ENCODE assay signal across 14 mouse cellular contexts in genomic region chr7:136427164-136427563, GRCm38 (mm10).
A peak's percentile ranks its signal among the peaks of the same experiment; 100 is the strongest.
DNase-seq lines count a peak whose midpoint lies in the region; ATAC-seq and TF ChIP-seq lines count a peak whose summit lies in the region.
"Had no signal": no experiment of that assay in that cellular context is flagged by ENCODE, and none has a peak within 500 bp of the region (broad histone marks: within the 10 kb centered on the region; RNA-seq: fewer than 3 reads in every experiment).

No protein-coding gene starts in this region.

- 75% methylated on average over 4 of the region's 4 CpGs for WGBS in kidney, postnatal 0 days
- WGBS in neural tube, embryonic 15.5 days: 79% methylated on average over 4 of the region's 4 CpGs
- 59% methylated on average over 4 of the region's 4 CpGs for WGBS in small intestine, adult 2 months

- no peak for ATAC-seq in kidney, postnatal 0 days (replicated peaks; ENCODE audit: low FRiP score, low read depth)
- ATAC-seq in neural tube, embryonic 15.5 days (ENCODE audit: low FRiP score): no peak
- ATAC-seq: activated CD4-positive, CD25-positive, alpha-beta regulatory T cell, adult 4 months had no signal

- H3K4me1 ChIP-seq in kidney, postnatal 0 days (replicated peaks; ENCODE audit: insufficient read depth, low read length): 0 out of 2 replicates have a peak, but pooled peaks cover 4% of the 10 kb centered on the region
- H3K4me1 ChIP-seq in neural tube, embryonic 15.5 days: peaks cover 29% of the 10 kb centered on the region
- H3K4me1 ChIP-seq in small intestine, adult 2 months (ENCODE audit: control insufficient read depth, insufficient read depth, insufficient read length, low read length): no peaks in the 10 kb centered on the region
- H3K4me1 ChIP-seq: liver, embryonic 15.5 days had no signal

- no peak overlapping the region for H3K9ac ChIP-seq in kidney, postnatal 0 days (ENCODE audit: low read depth, low read length)
- no peak overlapping the region for H3K9ac ChIP-seq in neural tube, embryonic 15.5 days (replicated peaks)
- H3K9ac ChIP-seq: liver, embryonic 15.5 days had no signal

- no peaks in the 10 kb centered on the region for H3K9me3 ChIP-seq in kidney, postnatal 0 days (replicated peaks; ENCODE audit: low read length)
- H3K9me3 ChIP-seq in neural tube, embryonic 15.5 days (replicated peaks): no peaks in the 10 kb centered on the region
- H3K9me3 ChIP-seq: liver, embryonic 15.5 days had no signal

- no peak overlapping the region for H3K27ac ChIP-seq in kidney, postnatal 0 days
- H3K27ac ChIP-seq in neural tube, embryonic 15.5 days (replicated peaks): no peak overlapping the region
- H3K27ac ChIP-seq in small intestine, adult 2 months (ENCODE audit: insufficient read depth, low read depth, low read length): no peak overlapping the region
- H3K27ac ChIP-seq: liver, embryonic 15.5 days had no signal

- no peak overlapping the region for H3K4me3 ChIP-seq in kidney, postnatal 0 days (replicated peaks; ENCODE audit: low read depth, low read length)
- H3K4me3 ChIP-seq in neural tube, embryonic 15.5 days (replicated peaks): no peak overlapping the region
- no peak overlapping the region for H3K4me3 ChIP-seq in small intestine, adult 2 months (ENCODE audit: low read depth, low read length)
- H3K4me3 ChIP-seq: liver, embryonic 15.5 days had no signal

- TF ChIP-seq CTCF in kidney, postnatal 0 days (IDR thresholded peaks at IDR 0.05; ENCODE audit: low read depth): peak; percentile 50; the same call in 1 of the 2 replicates
- peak; percentile 43; the same call in 1 of the 2 replicates for TF ChIP-seq CTCF in brain, embryonic 14.5 days (IDR thresholded peaks at IDR 0.05; ENCODE audit: borderline replicate concordance, extremely low read depth, insufficient read depth, insufficient read length)
- peak; percentile 35; the same call in 1 of the 2 replicates for TF ChIP-seq CTCF in small intestine, adult 2 months (IDR thresholded peaks at IDR 0.05; ENCODE audit: extremely low read depth, insufficient read length, insufficient replicate concordance, low read depth, low read length)

- no peaks in the 10 kb centered on the region for H3K36me3 ChIP-seq in kidney, postnatal 0 days (ENCODE audit: insufficient read depth, low read length)
- no peaks in the 10 kb centered on the region for H3K36me3 ChIP-seq in neural tube, embryonic 15.5 days
- no peaks in the 10 kb centered on the region for H3K36me3 ChIP-seq in small intestine, adult 2 months (ENCODE audit: control insufficient read depth, insufficient read depth, low read length)
- H3K36me3 ChIP-seq: liver, embryonic 15.5 days had no signal

- H3K27me3 ChIP-seq in kidney, postnatal 0 days (ENCODE audit: insufficient read depth, low read length): no peaks in the 10 kb centered on the region
- no peaks in the 10 kb centered on the region for H3K27me3 ChIP-seq in neural tube, embryonic 15.5 days (replicated peaks)
- H3K27me3 ChIP-seq in small intestine, adult 2 months (ENCODE audit: control insufficient read depth, insufficient read depth, low read length): no peaks in the 10 kb centered on the region
- H3K27me3 ChIP-seq: liver, embryonic 15.5 days had no signal

- DNase-seq in kidney, postnatal 0 days (ENCODE audit: low spot score): no peak
- DNase-seq in kidney, adult 8-10 months: no peak
- DNase-seq in neural tube, embryonic 10.5 days (ENCODE audit: extremely low spot score, low spot score): peak; percentile 21
- no peak for DNase-seq in brain, embryonic 14.5 days (ENCODE audit: low read depth)
- DNase-seq in cerebellum, postnatal 14 days: no peak
- no peak for DNase-seq in urinary bladder, postnatal 10 days (ENCODE audit: low spot score)
- DNase-seq: cerebellum, adult 9-10 months; heart, adult 11 months; heart, postnatal 14 days; kidney, postnatal 4 days had no signal

- H3K4me2 ChIP-seq in kidney, postnatal 0 days (ENCODE audit: low read length): no peak overlapping the region
- no peak overlapping the region for H3K4me2 ChIP-seq in neural tube, embryonic 15.5 days
- H3K4me2 ChIP-seq: liver, embryonic 15.5 days had no signal

- TF ChIP-seq POLR2A in brain, embryonic 14.5 days (IDR thresholded peaks at IDR 0.05; ENCODE audit: borderline replicate concordance, extremely low read depth, insufficient read depth, insufficient read length, poor library complexity, severe bottlenecking): no peak
- no peak for TF ChIP-seq POLR2A in small intestine, adult 2 months (IDR thresholded peaks at IDR 0.05; ENCODE audit: low read depth, low read length)
